Mouse (Mus musculus) 416B (cell line): ENCODE results near the gene Sipa1l2.

Source experiments
- DNase-seq: peaks from one replicate; pipeline ENCODE4 v3.0.0; 2011; ENCODE audit warnings: low read depth

Sipa1l2 gene

GRCm38 (mm10) chr8:125580426-125580825 is 10.8 kb upstream of the Sipa1l2 start:
- DNase-seq: no peak

DNA sequence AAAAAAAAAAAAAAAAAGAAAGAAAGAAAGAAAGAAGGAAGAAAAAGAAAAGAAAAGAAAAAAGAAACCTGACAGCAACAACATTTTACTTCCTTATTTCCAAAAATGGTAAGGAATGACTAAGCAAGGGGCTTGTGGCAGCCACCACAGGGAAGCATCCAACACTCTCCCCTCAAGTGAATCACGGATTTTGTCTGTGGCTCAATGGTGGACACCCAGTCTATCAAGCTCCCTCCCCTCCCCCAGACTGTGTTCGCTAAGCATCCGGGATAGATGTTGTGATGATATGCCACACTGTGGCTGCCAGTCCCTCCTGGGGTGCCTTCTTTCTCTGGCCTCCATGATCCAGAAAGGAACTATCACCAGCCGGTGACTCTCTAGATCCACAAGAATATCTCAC is 6.5 kb upstream of the Sipa1l2 start:
- no peak for DNase-seq

DNA sequence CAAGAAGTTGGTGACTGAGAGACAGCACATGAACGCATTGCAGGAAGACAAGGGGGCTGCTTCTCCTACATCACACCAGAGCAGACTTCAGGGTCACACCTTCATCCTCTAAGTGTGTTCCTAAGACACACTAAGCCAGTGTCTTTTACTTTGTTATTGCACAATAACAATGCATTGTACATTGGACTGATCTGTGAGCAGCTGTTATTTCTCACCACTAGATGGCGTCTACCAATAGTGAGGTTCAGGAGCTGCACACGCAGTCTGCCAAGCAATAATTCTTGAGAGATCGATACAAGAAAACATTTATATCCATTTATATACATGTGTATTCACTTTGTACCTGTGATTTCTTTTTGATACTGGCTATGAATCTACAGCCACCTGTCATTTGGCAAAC is 4.7 kb upstream of the Sipa1l2 start:
- DNase-seq: peak; percentile 26

GRCm38 (mm10) chr8:125572246-125572645 is 2.6 kb upstream of the Sipa1l2 start:
- DNase-seq: no peak

- DNase-seq: no peak
Measured at GRCm38 (mm10) chr8:125570835-125571465, 1.3 kb upstream of the Sipa1l2 start.

- DNase-seq: no peak
Measured at GRCm38 (mm10) chr8:125570389-125570788, 781 bp upstream of the Sipa1l2 start.

- no peak for DNase-seq
Measured at GRCm38 (mm10) chr8:125568851-125569532, 616 bp downstream of the Sipa1l2 start.

DNA sequence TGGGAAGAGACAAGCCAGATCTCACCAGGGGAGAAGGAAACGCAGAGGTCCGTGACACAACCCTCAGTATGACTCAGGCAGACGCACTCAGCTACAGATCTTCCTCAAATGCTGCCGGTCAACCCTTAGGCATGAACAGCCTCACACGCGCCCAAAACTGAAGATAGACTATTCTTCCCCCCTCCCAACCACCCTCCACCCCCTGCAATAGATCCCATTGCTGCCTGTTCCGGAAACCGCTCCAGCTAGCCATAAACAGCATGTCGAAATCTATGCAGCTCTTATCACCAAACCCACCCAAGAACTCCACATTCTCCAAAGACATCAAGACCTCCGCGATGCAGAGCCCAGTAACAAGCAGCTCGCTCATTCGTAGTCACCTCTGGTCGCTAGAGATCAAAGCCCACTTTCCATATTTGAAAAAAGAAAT is 1.2 kb downstream of the Sipa1l2 start:
- DNase-seq: peak; percentile 23

DNA sequence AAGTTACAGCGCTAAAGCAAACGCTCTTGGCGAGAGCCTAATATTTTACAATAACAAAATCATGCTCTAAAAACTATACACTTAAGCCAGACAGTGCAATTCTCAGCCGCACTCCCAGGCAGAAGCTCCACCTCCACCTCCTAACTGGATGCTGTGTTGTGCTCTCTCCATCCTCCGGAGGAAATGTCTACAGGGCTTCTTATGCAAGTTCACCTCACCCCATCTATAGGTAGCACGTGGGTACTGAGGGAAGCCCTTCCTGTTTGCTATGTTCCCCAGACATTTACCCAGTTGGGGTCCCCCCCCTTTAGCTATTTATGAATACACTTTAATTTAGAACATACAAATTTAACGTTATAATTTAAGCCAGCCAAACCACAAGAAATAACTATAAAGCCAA is 2.0 kb downstream of the Sipa1l2 start:
- no peak for DNase-seq

DNA sequence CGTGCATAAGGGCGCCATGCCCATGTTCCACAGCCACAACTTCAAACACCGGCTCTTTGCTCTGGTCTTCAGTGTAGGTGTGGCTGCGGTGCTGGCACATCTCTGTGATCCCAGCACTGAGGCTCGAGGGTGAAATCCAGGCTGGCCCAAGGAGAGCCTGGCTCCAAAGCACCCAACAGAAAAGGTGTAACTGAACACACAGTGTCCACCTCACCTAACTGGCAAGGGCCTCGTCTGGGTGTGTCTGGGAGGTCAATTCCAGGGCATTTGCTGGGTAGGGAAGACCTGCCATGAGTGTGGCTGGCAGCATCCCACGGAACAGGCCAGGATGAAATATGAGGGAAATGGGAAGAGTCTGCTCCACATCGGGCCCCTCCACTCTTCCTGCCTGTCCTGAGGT is 6.7 kb downstream of the Sipa1l2 start:
- no peak for DNase-seq

- peak; percentile 82 for DNase-seq
Measured at GRCm38 (mm10) chr8:125560825-125561490, 8.7 kb downstream of the Sipa1l2 start.

DNA sequence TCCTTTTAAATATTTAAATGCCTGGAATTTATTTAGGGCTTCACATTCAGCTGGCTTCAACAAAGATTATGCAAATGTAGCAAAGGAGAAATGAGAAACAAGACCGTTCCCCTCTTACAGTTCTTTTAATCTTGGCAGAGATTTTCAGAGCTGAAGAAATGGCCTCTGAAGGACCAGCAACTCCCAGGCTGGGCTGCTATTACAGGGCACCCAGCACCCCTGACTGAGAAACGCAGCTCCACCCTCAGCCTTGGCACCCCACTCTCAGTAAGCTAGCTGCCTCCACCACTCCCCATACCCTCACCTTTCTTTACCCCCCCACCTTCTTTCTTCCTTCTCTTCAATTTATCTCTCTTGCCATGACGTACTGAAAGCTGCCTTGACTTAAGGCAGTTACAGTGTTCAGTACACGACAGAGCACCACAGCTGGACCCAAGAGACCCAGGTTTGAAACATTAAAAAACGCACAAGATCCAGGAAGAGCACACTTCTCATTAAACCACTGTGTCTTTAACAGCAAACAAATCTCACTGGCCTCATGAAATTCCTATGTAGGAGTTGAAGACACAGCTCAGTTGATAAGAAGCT is 10.4 kb downstream of the Sipa1l2 start:
- DNase-seq: no peak

DNA sequence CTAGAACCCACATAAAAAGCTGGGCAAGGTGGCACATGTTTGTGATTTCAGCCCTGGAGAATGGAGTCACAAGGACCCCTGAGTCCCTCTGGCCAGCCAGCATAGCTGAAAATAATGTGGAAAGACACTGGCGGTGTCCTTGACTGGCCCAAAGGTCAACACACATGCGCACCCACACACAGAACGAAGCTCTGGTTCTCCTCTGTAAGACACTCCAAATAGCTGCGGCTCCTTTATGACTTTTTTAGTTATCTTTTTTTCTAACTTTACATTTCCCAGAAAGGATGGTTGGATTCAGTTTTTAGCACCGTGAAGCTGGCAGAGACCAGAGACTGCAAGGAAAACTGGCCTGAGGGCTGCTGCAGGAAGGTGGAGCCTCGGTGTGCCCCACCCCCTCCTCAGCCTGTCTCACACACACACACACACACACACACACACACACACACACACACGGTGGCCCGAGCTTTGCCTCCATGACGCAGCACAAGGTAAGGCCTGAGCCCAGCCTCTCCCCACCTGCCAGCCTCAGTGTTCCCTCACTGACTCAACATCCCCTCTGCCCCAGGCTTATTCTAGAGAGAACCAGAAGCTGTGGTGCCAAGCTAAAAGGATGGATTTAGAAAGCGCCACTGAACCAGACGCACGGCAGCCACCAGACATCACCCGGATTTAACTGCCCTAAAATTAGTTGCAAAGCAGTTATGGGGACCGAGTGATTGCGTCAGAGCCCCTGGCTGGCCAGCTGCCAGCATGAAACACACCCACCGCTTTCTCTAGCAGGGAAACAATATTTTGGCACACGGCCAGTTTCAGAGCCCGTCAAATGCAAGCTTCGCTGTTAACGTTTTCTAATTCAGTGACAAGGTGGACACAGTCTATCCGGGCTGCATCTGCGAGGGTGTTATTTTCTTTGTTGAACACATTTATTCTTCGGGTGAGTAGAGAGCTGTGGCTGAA is 11.2 kb downstream of the Sipa1l2 start:
- peak; percentile 77 for DNase-seq

DNA sequence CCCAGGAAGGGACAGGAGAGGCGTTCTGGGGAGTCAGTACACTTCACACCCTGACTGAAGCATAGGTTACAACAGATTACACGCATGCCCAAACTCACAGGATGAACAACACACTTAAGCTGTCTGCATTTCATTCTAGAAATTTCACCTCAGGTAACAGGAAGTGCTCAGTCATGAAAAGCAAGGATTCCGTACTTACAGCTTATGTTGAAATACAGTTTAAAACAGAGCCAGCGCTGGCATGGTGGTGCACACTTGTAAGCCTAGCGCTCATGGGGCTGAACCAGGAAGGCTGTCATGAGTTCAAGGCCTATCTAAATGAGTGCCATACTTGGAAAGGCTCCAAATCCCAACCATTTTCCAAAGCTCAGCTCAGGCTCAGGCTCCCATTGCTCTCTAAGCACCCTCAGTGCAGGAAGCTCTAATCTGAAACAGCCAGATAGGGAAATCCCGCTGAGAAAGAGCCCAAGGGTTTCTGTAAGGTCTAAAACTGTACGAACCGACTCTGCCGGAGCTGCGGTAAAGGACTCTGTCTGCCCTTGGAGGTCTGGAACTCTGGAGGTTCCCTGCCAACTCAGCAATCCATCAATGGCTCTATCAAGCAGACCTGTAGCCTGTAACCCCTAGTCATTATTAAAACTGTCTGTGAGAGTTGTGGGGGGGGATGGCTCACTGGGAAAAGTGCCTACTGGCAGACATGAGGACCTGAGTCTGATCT is 12.1 kb downstream of the Sipa1l2 start:
- DNase-seq: no peak

DNA sequence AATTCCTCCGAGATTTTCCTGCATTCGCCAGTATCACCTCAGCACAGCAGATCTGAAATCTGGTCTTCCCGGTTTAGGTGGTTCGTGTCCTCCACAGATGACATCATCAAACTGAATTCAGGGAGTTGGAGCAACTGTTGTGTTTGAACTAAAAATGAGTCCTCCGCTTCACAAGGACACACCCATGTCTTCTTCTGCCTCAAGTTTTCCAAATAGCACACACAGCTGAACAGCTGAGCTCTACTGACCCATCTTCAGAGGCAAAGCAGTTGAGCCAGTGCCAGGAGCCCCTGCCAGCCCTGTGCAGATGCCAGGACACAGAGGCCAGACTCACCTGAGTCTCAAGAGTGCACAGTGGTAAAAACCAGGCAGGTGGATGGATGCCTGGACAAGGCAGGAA is 12.9 kb downstream of the Sipa1l2 start:
- DNase-seq: no peak

DNA sequence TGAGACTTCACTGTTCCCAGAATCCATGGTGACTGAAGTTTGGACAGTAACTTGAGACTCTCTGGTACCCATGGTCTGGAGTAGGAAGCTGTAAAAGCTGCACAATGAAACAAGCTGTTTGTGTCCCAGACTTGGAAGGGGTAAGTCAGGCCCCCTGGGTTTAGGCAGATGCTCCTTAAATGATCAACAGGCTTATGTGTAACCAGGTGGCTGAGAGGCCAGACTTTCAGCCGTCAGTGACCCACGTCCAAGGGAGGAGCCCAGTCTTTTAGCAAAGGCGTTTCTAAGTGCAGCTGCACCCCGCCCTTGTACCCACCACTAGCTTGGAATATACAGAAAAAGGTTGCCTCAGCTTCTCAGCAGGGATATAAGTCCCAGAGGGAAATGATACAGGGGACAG is 19.0 kb downstream of the Sipa1l2 start:
- no peak for DNase-seq

GRCm38 (mm10) chr8:125547296-125547695 is 22.3 kb downstream of the Sipa1l2 start:
- no peak for DNase-seq

DNA sequence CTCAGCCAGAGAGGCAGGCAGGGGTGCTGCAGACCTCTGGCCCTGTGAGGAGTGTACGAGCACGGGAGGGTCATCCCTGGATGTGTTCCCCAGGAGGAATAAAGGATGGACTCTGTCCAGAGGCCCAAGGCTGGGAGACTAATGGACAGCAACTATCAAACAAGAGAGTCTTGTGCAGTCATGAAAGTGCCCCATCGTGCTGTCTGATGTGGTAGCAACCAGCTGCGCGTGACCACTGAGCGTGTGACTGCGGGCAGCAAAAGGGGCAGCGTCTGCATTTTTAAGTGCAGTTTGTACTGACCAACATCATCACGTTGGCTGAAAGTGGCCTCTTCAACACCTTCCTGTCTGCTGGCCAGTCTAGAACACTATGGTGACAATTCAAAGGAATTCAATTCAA is 23.7 kb downstream of the Sipa1l2 start:
- no peak for DNase-seq

GRCm38 (mm10) chr8:125542893-125543613 is 26.6 kb downstream of the Sipa1l2 start:
- DNase-seq: no peak
